Mouse (Mus musculus) bone marrow macrophage, adult 2 months (primary cell): ENCODE results near the gene Trmt112. TPM values are rescaled to one million over a fixed set of nuclear protein-coding genes. Genes with fewer than 3 reads are reported as not detected.

Experiments
- H3K27ac ChIP-seq: 2 replicates; pipeline ENCODE4 v1.5.1; 2012; ENCODE audit warnings: low read depth, low read length; ENCODE audit not compliant: insufficient read depth
- H3K4me1 ChIP-seq: 2 replicates; pipeline ENCODE4 v1.6.1; 2012; ENCODE audit warnings: low read length; ENCODE audit not compliant: control insufficient read depth, insufficient read depth
- H3K4me3 ChIP-seq: 2 replicates; pipeline ENCODE4 v1.5.1; 2012; ENCODE audit warnings: mild to moderate bottlenecking, low read length, moderate library complexity; ENCODE audit not compliant: insufficient read depth
- CTCF ChIP-seq: IDR thresholded peaks from 2 replicates; pipeline ENCODE4 v1.5.1; 2012; ENCODE audit warnings: low read depth, mild to moderate bottlenecking, low read length, moderate library complexity
- POLR2A ChIP-seq: IDR thresholded peaks from 2 replicates; pipeline ENCODE4 v1.6.1; 2012; ENCODE audit warnings: mild to moderate bottlenecking, low read depth, low read length, borderline replicate concordance
- polyA plus RNA-seq: library from polyadenylated mRNA; stranded (reverse); fragments of >200 nt; gene quantifications from 2 replicates; pipeline ENCODE4 v1.2.4, GENCODE M21; 2012; ENCODE audit not compliant: missing spikeins, insufficient read depth, insufficient read length

The Trmt112 gene
- polyA plus RNA-seq, result 71.2 and 82.0 TPM in 2 replicates

DNA sequence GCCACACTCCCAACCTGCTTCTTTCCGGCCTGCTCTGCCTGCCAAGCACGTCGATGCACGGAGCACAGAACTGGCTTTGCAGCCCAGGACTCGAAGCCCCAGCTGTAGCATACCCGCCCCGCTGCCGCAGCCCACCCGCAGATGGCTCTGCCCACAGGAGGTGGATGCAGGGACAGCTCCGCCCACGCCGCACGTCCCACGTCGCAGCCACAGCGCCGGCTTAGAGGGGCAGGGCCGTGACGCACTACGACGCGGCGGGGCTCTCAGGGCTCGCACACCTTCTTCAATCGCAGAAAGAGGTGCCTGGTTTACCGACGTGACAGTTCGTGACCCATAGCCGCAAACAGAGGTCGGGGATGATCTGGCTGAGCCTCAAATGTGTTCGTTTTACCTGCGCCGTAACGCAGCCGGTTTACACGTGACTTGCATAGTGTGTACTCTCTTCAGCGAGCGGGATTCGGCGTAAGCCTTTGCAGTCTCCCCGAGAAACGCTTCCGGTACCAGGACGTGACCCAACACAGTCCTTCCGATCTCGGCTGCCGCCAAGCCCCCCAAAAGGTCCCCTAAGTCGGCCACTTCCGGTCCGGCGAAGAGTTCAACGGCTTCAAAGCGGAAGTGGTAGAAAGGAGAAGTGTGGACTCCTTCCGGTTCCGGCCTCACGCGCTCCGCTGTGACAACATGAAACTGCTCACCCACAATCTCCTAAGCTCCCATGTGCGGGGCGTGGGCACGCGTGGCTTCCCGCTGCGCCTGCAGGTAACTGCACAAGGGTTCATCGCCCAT lies at the start of gene Trmt112, which contains the start of gene Prdx5:
Gene Trmt112, plus strand, starts transcription at position 192 of the 783 bp plus-strand sequence.
Gene Prdx5, minus strand, starts transcription at position 600 of the 783 bp plus-strand sequence.
- peaks cover 13% of the 10 kb centered on the region for H3K4me1 ChIP-seq
- H3K27ac ChIP-seq, result peak within 1 kb of the TSS; percentile 98
- peak within 1 kb of the TSS; percentile 81 for H3K4me3 ChIP-seq
- TF ChIP-seq CTCF (no peak), POLR2A (no peak)

DNA sequence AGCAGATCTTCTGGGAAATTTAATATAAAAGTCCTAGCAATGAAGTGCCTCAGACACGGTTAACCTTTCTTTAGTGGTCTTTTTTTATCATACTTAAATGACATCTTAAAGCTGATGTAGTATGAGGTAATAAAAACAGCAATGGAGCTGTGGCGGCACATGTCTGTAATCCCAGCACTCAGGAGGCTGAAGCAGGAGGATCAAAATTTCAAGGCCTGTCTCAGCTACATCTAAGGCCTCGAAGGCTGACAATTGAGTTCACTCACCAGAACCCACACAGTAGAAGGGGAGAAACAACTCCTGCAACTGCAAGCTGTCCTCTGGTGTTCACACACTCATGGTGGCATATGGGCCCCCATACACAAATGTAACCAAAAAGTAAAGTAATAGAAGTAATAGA lies 49.5 kb upstream of the Trmt112 start:
- H3K4me3 ChIP-seq, result no peak overlapping the region
- H3K4me1 ChIP-seq, result peaks cover 23% of the 10 kb centered on the region
- no peak overlapping the region for H3K27ac ChIP-seq
- TF ChIP-seq CTCF, result no peak
- TF ChIP-seq POLR2A, result no peak

DNA sequence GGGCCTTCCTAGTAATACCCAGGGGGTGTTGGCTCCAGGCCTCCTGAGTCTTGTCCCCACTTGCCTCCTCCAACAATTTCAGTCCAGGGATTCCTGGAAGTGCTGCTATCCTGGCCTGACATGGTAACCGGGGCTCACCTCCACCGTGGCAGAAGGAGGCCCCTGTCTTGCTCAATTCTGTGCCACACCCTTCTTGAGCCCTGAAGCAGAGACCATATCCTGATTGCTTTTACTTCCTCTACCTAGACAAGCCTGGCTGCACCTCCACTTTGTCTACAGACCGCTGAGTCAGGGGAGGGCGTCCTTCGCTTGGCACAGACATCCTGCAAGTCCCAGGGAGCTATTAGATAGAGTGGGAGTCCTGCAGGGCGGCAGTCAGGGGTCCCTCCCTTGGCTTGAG lies 48.8 kb upstream of the Trmt112 start:
- peaks cover 23% of the 10 kb centered on the region for H3K4me1 ChIP-seq
- no peak overlapping the region for H3K4me3 ChIP-seq
- H3K27ac ChIP-seq, result no peak overlapping the region
- no peak for TF ChIP-seq POLR2A
- TF ChIP-seq CTCF, result no peak

DNA sequence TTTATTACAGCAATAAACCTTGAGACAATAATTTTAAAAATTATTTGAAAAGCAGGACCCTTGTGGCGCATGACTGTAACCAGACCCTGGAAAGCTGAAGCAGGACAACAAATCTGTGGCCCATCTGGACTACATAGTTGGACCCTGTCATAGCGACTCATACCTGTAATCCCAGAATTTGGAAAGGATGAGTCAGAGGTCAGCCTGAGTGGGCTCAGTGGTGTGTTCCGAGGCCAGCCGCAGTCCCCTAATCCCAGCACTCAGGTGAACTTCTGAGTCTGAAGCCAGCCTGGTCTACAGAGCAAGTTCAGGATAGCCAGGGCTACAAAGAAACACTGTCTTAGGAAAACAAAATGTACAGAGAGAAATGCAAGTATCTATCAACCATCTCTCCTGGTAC lies 48.0 kb upstream of the Trmt112 start:
- Histone ChIP-seq H3K27ac (no peak overlapping the region), H3K4me3 (no peak overlapping the region), H3K4me1 (peaks cover 16% of the 10 kb centered on the region)
- no peak for TF ChIP-seq CTCF
- no peak for TF ChIP-seq POLR2A

DNA sequence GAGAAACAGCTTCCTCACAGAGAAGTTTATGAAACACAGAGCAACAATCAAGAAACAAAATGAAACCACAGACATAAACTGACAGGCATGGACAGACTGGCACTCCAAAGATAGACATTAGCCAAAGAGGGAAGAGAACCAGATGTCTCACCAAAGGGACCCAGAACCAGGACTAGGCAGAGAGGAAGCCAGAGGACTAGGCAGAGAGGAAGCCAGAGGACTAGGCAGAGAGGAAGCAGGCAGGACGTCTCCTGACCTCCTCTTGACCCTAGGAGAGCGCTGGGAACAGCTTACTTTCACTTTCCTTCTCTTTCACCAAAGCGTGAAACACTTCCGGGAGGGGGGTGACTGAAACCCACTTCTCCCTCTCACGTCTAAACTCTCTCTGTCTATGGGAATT lies 40.1 kb upstream of the Trmt112 start:
- no peak for TF ChIP-seq POLR2A
- TF ChIP-seq CTCF, result no peak
- Histone ChIP-seq H3K4me3 (peak overlapping the region; percentile 50), H3K27ac (peak overlapping the region; percentile 51), H3K4me1 (peaks cover 33% of the 10 kb centered on the region)

DNA sequence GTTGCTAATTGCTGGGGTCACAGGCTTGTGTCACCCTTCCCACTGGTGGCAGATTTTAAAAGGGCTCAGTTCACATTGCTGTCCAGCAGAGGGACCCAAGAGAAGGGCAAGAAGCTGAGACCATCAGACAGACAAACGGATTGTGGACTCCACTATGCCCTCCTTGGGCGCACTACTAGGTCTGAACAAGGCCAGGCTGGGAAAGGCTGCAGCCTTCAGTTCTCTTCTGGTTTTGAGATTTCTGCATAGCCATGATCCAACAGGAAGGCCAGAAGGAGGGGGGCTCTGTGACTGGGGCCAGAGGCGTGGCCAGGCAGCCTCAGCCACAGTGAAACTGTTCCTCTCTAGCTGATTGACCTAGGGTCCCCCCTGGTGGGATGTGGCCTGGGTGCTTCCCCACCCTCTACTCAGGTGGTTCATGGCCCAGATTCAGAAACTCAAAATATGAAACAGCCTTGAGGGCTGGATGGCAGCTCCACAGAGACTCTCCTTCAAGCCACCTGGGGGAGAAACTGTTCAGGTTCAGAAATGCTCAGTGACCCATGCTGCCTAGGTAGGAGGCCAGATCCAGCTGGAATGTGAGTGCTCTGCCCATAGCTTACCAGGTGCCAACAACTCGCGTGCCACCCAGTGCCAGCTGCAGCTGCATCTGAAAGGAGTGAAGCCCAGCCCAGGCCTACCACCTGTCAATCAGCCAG lies 37.8 kb upstream of the Trmt112 start:
- no peak overlapping the region for H3K4me3 ChIP-seq
- H3K27ac ChIP-seq, result peak overlapping the region; percentile 80
- TF ChIP-seq POLR2A (no peak), CTCF (peak; percentile 77)
- H3K4me1 ChIP-seq, result peaks cover 37% of the 10 kb centered on the region

DNA sequence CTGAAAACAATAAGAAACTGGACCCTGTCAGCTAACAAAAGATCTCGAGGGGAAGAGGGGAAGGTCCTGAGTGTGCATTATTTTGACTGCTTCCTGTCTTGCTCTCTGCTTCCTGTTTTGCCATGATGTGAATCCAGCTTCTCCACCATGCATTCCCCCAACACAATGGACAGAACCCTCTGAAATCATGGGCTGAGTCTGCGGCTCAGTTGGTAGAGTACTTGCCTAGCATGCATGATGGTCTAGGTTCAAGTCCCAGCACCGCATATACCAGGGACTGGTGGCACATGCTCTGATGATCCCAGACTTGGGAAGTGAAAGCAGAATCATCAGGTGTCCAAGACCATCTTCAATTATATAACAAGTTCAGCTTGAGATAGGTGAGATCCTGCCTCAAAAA lies 36.8 kb upstream of the Trmt112 start:
- Histone ChIP-seq H3K4me1 (peaks cover 43% of the 10 kb centered on the region), H3K4me3 (no peak overlapping the region), H3K27ac (peak overlapping the region; percentile 80)
- TF ChIP-seq POLR2A, result no peak
- TF ChIP-seq CTCF, result no peak

DNA sequence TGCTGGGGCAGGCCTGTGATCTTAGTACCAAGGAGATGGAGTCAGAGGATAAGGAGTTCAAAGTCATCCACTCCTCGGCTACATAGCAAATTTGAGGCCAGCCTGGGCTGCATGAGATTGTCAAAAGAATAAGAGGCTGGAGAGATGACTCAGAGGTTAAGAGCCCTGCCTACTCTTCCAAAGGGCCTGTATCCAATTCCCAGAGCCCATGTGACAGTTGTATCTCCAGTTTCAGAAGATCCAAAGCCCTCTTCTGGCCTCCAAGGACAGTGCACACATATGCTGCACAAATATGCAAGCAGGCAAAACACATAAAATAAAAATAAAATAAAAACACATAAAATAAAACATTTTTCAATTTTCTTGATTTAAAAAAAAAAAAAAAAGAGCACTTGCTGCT lies 35.2 kb upstream of the Trmt112 start:
- H3K4me1 ChIP-seq, result peaks cover 40% of the 10 kb centered on the region

DNA sequence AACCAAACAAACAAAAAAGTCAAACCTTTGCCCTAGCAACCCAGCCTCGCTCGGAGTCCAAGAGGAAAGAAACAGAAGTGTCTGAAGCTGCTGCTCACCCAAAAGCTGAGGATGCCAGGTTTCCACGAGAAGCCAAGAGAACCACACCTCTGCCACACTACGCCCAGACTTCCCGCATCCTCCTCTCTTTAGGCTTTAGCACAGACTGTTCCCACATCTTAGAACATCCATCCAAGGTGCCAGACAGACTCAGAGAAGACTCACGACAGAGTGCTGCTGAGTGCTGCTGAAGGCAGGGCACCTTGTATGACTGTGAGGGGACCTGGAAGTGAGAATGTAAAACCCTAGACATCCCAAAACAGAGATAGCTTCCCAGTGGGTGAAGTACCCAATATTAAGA lies 33.7 kb upstream of the Trmt112 start:
- TF ChIP-seq CTCF, result no peak
- TF ChIP-seq POLR2A, result no peak
- H3K4me3 ChIP-seq, result no peak overlapping the region
- H3K27ac ChIP-seq, result no peak overlapping the region
- H3K4me1 ChIP-seq, result peaks cover 33% of the 10 kb centered on the region

More for the DNA sequence above, 35.2 kb upstream of the Trmt112 start:
- no peak for TF ChIP-seq CTCF
- Histone ChIP-seq H3K27ac (no peak overlapping the region), H3K4me3 (no peak overlapping the region)

DNA sequence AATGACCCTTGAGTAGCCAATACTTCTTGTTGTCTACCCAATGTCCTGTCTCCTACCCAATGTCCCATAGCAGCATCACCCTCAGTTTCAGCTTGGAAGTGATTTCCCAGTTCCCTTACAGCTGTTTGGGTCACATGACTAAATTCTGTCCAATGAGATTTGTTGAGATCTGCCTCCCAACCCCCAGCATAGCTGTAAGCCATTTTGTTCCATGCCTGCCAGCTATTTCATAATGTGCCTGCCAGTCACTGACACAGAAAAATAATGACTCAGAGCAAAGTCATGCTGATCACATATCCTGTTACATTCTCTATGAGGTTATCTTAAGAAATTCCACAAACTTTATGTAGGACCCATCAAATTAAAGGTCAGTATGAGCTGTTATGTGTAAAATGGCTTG lies 32.7 kb upstream of the Trmt112 start:
- TF ChIP-seq CTCF (no peak), POLR2A (no peak)
- peaks cover 24% of the 10 kb centered on the region for H3K4me1 ChIP-seq
- H3K4me3 ChIP-seq, result no peak overlapping the region
- peak overlapping the region; percentile 10; the same call in 1 of the 2 replicates for H3K27ac ChIP-seq
